Mouse (Mus musculus): Measurements from ENCODE around the gene Gm13030.

- TF ChIP-seq CTCF (IDR thresholded peaks at IDR 0.05; ENCODE audit: extremely low read depth, insufficient read depth, low read length) (no peak), POLR2A (IDR thresholded peaks at IDR 0.05; ENCODE audit: extremely low read depth, insufficient read depth, low read length) (no peak)
These were observed 15.9 kb upstream of the Gm13030 start for GRCm38 (mm10) chr4:138889635-138890034.

All from cortical plate, adult 2 months (tissue).